Mouse (Mus musculus): Measurements from ENCODE around the gene Rgs13.

GRCm38 (mm10) chr1:144186655-144187396, 9.7 kb upstream of the Rgs13 start:
- TF ChIP-seq TCF12 (IDR thresholded peaks at IDR 0.05; ENCODE audit: low read depth, low read length), result no peak
- no peak for TF ChIP-seq ELF1 (IDR thresholded peaks at IDR 0.05; ENCODE audit: low read depth, low read length)
- no peak for TF ChIP-seq POLR2A (IDR thresholded peaks at IDR 0.05; ENCODE audit: low read depth, low read length)
- TF ChIP-seq CTCF (conservative IDR thresholded peaks at IDR 0.05 in 1 of 2, IDR thresholded peaks at IDR 0.05 in 1 of 2; ENCODE audit: low read depth in 2 of 2, low read length in 2 of 2), result no peak
- 0 out of 2 replicates have a peak, but pooled peaks have one; percentile 6 for TF ChIP-seq MEF2A (IDR thresholded peaks at IDR 0.05; ENCODE audit: borderline replicate concordance, low read depth, low read length)
- TF ChIP-seq BHLHE40 (IDR thresholded peaks at IDR 0.05; ENCODE audit: low read depth, low read length), result no peak
- TF ChIP-seq ZKSCAN1 (IDR thresholded peaks at IDR 0.05; ENCODE audit: borderline replicate concordance, low read depth, low read length), result no peak
- TF ChIP-seq ETS1 (conservative IDR thresholded peaks at IDR 0.05; ENCODE audit: low read depth, low read length), result no peak; the same call in 1 of the 2 replicates
- no peak for TF ChIP-seq TBP (conservative IDR thresholded peaks at IDR 0.05; ENCODE audit: low read depth, low read length)
- no peak for TF ChIP-seq MAFK (IDR thresholded peaks at IDR 0.05; ENCODE audit: insufficient replicate concordance, low read length)
